Mouse (Mus musculus) testis, adult 2 months (tissue): ENCODE measurements at regions not wholly inside any gene's neighbourhood (a gene's known extent, or its start where the extent isn't known, plus 50 kb on each side); places are given as distances from the start of the nearest gene placed in this dataset.

Experiments
- CTCF ChIP-seq: fragments of 200-500 bp; IDR thresholded peaks from 2 replicates; pipeline ENCODE4 v1.5.1; 2012; ENCODE audit warnings: low read depth, mild to moderate bottlenecking, inconsistent platforms, low read length, moderate library complexity; ENCODE audit not compliant: control insufficient read depth, insufficient read depth, insufficient replicate concordance
- POLR2A ChIP-seq: fragments of 200-500 bp; IDR thresholded peaks from 2 replicates; pipeline ENCODE4 v1.6.1; 2012; ENCODE audit warnings: low read depth, mild to moderate bottlenecking, inconsistent platforms, low read length, moderate library complexity; ENCODE audit not compliant: control insufficient read depth

GRCm38 (mm10) chr17:83993028-83993427 lies 145.3 kb upstream of the Haao start:
- no peak for TF ChIP-seq CTCF
- TF ChIP-seq POLR2A, result no peak
